Mouse (Mus musculus) cerebellum, adult 2 months (tissue): ENCODE results near the gene Slc2a2. TPM values are rescaled to one million over a fixed set of nuclear protein-coding genes. Genes with fewer than 3 reads are reported as not detected.

Experiments used
- DNase-seq, 2 experiments: peaks; one replicate each; pipeline ENCODE4 v3.0.0; 2021
- H3K27ac ChIP-seq: fragments of 200-500 bp; 2 replicates; pipeline ENCODE4 v1.5.1; 2012; ENCODE audit warnings: low read length, control low read depth, inconsistent platforms; ENCODE audit not compliant: insufficient read depth
- H3K27me3 ChIP-seq: fragments of 200-500 bp; 2 replicates; pipeline ENCODE4 v1.6.1; 2012; ENCODE audit warnings: inconsistent platforms, mild to moderate bottlenecking, low read length, moderate library complexity; ENCODE audit not compliant: control insufficient read depth, insufficient read depth
- H3K4me1 ChIP-seq: fragments of 200-500 bp; 2 replicates; pipeline ENCODE4 v1.6.1; 2011; ENCODE audit warnings: low read length; ENCODE audit not compliant: control insufficient read depth, insufficient read depth
- H3K4me3 ChIP-seq: fragments of 200-500 bp; replicated peaks from 2 replicates; pipeline ENCODE3; 2011; ENCODE audit warnings: mild to moderate bottlenecking, low read depth, low read length, control low read depth; ENCODE audit not compliant: insufficient read depth
- CTCF ChIP-seq: fragments of 200-500 bp; IDR thresholded peaks from 2 replicates; pipeline ENCODE4 v1.5.1; 2011; ENCODE audit warnings: low read depth, mild to moderate bottlenecking, control low read depth, low read length, moderate library complexity, borderline replicate concordance; ENCODE audit not compliant: insufficient read depth
- POLR2A ChIP-seq: fragments of 200-500 bp; IDR thresholded peaks from 2 replicates; pipeline ENCODE4 v1.6.1; 2011; ENCODE audit warnings: low read length, control low read depth, borderline replicate concordance; ENCODE audit not compliant: insufficient read depth
- WGBS: fragments of 180-500 bp; shearing (Covaris S2); methylation state at CpG from one replicate; pipeline ENCODE4 v1.1.7; 2018; 5-methylcytosine and 5-hydroxymethylcytosine counted together
- polyA plus RNA-seq: library from polyadenylated mRNA; depleted of rRNA; stranded (reverse); fragments of >200 nt; gene quantifications from 2 replicates; pipeline ENCODE4 v1.2.3, GENCODE M21; 2012

Gene Slc2a2
- polyA plus RNA-seq, 1 experiment: 0.10 TPM

DNA sequence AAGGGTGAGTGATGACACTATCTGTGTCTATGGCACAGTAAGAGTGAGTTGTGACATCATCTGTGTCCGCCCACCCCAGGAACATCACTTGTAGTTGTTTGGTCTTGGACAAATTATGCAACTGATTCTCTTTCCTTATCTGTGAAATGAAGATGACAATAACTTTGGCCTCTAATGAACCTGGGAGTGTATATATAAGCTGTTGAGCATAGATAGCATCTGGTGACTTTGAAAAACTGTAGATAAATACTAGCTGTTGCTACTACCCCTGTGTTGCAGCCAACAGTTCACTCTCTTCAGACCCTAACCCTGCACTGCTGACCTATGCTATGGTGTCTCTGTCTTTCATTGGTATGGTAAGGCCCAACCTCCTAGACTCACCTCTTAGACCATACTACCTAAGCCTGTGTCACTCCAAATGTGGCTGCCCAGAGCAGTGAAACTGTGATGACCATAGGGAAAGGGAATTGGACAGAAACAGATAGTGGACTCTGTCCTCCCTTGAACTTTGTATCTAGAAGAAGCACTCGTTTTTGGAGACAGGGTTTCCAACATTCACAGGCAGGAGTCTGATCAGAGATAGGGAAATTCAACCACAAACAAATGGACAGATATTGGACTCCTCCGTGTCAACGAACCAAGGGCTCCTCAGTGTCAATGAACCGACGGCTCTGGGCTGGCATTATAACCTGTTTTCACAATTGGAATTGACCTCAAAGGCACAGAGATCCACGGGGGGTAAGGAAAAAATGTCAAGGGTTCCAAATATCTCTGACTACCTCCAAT is 16.4 kb downstream of the Slc2a2 start:
- no peak overlapping the region for H3K27ac ChIP-seq
- H3K4me3 ChIP-seq: no peak overlapping the region
- no peak for DNase-seq
- no peaks in the 10 kb centered on the region for H3K27me3 ChIP-seq
- whole genome bisulfite sequencing: 71% methylated on average over 7 of the region's 7 CpGs
- no peak for TF ChIP-seq CTCF
- TF ChIP-seq POLR2A: no peak
- no peaks in the 10 kb centered on the region for H3K4me1 ChIP-seq

DNA sequence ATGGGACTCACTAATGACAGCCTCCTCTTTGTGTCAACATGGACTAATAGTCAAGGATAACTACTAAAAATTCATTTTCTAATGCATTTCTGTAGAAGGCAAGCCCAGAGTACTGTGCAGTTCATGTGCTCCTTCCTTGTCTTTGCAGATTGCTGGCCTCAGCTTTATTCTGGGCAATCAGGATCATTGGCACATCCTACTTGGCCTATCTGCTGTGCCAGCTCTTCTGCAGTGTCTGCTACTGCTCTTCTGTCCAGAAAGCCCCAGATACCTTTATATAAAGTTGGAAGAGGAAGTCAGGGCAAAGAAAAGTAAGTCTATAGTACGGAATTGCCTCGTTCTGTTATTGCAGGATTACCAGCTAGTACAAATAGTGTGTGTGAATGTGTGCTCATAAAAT is 20.8 kb downstream of the Slc2a2 start:
- H3K4me3 ChIP-seq: no peak overlapping the region
- WGBS: 86% methylated on average over 2 of the region's 2 CpGs
- no peak overlapping the region for H3K27ac ChIP-seq
- no peak for DNase-seq
- no peaks in the 10 kb centered on the region for H3K27me3 ChIP-seq
- no peak for TF ChIP-seq POLR2A
- TF ChIP-seq CTCF: no peak
- H3K4me1 ChIP-seq: no peaks in the 10 kb centered on the region

DNA sequence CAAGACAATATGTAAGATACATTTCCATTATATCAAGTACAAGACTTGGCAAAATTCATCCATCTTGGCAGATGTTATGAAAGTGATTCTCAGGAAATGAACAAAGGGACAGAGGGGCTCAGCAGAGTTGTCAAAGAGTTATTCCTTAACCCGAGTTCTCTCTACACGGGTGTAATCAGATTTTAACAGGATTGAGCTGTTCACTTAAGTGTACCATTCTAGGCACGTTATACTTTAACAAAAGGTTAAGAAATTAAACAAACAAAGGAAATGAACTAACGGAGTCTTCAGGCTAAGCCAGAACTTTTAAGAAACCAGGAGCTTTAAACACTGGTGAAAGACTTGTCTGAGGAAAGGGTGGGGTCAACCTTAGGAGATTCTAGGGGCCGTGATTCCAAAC is 23.5 kb downstream of the Slc2a2 start:
- no peak overlapping the region for H3K27ac ChIP-seq

DNA sequence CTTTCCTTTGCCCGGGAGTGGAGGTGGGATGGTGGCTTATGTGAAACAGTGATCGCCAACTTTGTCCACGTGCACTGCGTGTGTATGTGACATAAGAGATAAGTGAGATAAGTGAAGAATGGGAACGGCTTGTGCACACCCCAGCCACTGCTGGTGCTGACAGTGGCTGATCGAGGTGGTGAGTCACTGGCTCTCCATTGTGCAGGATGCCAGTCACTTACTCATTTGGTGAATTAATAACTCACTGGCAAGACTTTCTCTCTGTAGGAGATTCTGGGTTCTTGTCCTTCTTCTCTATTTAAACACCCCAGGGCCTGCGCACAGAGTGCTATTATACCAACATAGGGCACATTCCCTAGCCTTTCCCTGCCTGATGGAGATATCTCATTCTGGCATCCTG is 24.1 kb downstream of the Slc2a2 start:
- no peak for DNase-seq
- TF ChIP-seq CTCF (no peak), POLR2A (no peak)
- H3K27ac ChIP-seq: no peak overlapping the region

More for the DNA sequence above, 23.5 kb downstream of the Slc2a2 start:
- Histone ChIP-seq H3K4me1 (no peaks in the 10 kb centered on the region), H3K27me3 (no peaks in the 10 kb centered on the region), H3K4me3 (no peak overlapping the region)
- no peak for TF ChIP-seq CTCF
- TF ChIP-seq POLR2A: no peak
- no peak for DNase-seq
- 71% methylated on average over 5 of the region's 5 CpGs for WGBS

DNA sequence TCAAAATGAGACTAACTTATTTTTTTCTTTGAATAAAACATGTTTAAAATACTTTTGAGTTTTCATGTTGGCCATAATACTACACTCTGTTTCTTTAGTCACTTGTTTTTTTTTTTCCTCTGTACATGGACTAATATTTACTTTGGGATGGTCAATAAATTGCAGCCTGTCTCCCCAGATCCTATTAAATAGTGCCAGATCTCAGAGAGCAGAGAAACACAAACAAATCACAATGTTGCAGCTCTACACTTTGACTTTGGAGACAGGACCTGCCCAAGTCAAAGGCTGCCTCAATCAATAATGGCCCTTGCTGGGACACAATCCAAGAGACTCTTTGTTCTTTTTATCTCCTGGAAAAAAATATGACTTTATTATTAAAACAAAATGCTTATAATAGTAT is 24.8 kb downstream of the Slc2a2 start:
- Histone ChIP-seq H3K4me1 (no peaks in the 10 kb centered on the region), H3K27ac (no peak overlapping the region), H3K4me3 (no peak overlapping the region), H3K27me3 (no peaks in the 10 kb centered on the region)
- TF ChIP-seq POLR2A (no peak), CTCF (no peak)
- no peak for DNase-seq

More for the DNA sequence above, 24.1 kb downstream of the Slc2a2 start:
- Histone ChIP-seq H3K4me1 (no peaks in the 10 kb centered on the region), H3K27me3 (no peaks in the 10 kb centered on the region), H3K4me3 (no peak overlapping the region)
- WGBS: 70% methylated on average over 7 of the region's 7 CpGs

- no peaks in the 10 kb centered on the region for H3K27me3 ChIP-seq
- DNase-seq: no peak
- WGBS: 71% methylated on average over 6 of the region's 6 CpGs
- TF ChIP-seq CTCF (no peak), POLR2A (no peak)
- no peaks in the 10 kb centered on the region for H3K4me1 ChIP-seq
- H3K27ac ChIP-seq: no peak overlapping the region
- H3K4me3 ChIP-seq: no peak overlapping the region
These were observed 25.8 kb downstream of the Slc2a2 start for GRCm38 (mm10) chr3:28723534-28723933.

DNA sequence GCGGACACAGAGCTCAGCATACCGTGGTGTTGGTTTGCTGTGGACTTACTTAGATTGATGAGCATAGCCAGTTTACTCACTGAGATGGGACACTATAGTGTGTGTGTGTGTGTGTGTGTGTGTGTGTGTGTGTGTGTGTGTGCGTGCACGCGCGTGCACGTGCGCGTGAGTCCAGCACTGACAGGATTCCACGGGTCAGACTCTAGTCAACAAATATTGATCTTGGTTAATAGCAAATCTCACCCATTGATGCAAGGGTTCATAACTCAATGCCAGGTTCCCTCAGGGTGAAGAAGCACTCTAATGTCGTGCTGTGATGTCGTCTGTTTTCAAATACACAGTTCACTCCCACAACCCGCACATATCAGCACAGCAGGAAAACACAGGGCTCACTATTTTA is 27.5 kb downstream of the Slc2a2 start:
- no peak for TF ChIP-seq CTCF
- TF ChIP-seq POLR2A: no peak
- no peaks in the 10 kb centered on the region for H3K4me1 ChIP-seq
- H3K27ac ChIP-seq: no peak overlapping the region
- DNase-seq: no peak
- H3K27me3 ChIP-seq: no peaks in the 10 kb centered on the region
- 93% methylated on average over 13 of the region's 13 CpGs for WGBS
- no peak overlapping the region for H3K4me3 ChIP-seq

GRCm38 (mm10) chr3:28726356-28726755 is 28.7 kb downstream of the Slc2a2 start:
- DNase-seq: no peak
- Histone ChIP-seq H3K4me1 (no peaks in the 10 kb centered on the region), H3K27me3 (no peaks in the 10 kb centered on the region), H3K27ac (no peak overlapping the region), H3K4me3 (no peak overlapping the region)
- TF ChIP-seq POLR2A: no peak
- TF ChIP-seq CTCF: no peak
- 98% methylated on average over 7 of the region's 7 CpGs for WGBS

DNA sequence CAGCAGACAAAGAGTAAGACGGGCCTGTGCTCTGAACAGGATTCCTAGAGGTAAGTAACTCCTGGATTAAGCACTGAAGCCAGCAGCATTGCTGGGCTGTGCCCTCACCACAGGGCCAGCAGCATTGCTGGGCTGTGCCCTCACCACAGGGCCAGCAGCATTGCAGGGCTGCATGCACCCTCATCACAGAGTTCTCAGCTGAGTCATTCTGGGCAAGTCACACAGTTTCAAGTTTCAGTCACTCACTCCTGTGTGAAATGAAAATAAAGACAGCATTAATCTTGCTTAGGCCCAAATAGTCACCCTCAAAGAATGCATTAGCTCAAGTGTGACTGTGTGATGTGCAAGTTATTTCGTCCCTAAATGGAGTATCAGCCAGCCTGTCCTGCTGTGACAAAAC is 37.0 kb downstream of the Slc2a2 start:
- Histone ChIP-seq H3K4me3 (no peak overlapping the region), H3K27me3 (no peaks in the 10 kb centered on the region), H3K4me1 (no peaks in the 10 kb centered on the region), H3K27ac (no peak overlapping the region)
- WGBS: 81% methylated on average over 2 of the region's 2 CpGs
- TF ChIP-seq CTCF (no peak), POLR2A (no peak)
- no peak for DNase-seq
